Mouse (Mus musculus) liver, embryonic 14.5 days (tissue): Measurements from ENCODE around the gene Akap17b.

Experiments
- CTCF ChIP-seq: IDR thresholded peaks from 2 replicates; pipeline ENCODE4 v1.5.1; 2016; ENCODE audit warnings: antibody characterized with exemption, low read depth, control low read depth
- EP300 ChIP-seq: IDR thresholded peaks from 2 replicates; pipeline ENCODE4 v1.6.1; 2016; ENCODE audit warnings: antibody characterized with exemption, low read depth

GRCm38 (mm10) chrX:36630771-36631170 lies 14.4 kb downstream of the Akap17b start:
- peak; percentile 40; the same call in 1 of the 2 replicates for TF ChIP-seq CTCF
- TF ChIP-seq EP300, result no peak
